Mouse (Mus musculus) ovary, postnatal 14 days (tissue): ENCODE results near the gene Tmem121b.

ENCODE experiments used
- DNase-seq: peaks from one replicate; pipeline ENCODE4 v3.0.0; 2022; ENCODE audit warnings: low spot score

Gene Tmem121b

DNA sequence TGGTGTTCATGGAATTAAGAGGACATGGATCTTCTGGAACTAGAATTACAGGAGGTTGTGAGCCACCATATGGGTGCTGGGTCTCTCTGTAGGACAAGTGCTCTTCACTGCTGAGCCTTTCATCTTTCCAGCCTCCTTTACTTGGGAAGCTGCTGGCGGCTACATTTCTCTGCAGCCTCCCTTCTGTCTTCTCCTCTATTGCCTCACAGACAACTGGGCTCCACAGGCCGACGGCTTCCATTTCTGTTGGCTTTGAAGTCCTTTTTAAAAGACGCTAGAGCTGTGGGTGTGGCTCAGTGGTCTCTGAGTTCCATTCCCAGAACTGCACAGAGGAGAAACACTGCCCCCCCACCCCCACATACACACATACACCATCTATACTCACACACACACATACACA lies 28.2 kb downstream of the Tmem121b start:
- no peak for DNase-seq

DNA sequence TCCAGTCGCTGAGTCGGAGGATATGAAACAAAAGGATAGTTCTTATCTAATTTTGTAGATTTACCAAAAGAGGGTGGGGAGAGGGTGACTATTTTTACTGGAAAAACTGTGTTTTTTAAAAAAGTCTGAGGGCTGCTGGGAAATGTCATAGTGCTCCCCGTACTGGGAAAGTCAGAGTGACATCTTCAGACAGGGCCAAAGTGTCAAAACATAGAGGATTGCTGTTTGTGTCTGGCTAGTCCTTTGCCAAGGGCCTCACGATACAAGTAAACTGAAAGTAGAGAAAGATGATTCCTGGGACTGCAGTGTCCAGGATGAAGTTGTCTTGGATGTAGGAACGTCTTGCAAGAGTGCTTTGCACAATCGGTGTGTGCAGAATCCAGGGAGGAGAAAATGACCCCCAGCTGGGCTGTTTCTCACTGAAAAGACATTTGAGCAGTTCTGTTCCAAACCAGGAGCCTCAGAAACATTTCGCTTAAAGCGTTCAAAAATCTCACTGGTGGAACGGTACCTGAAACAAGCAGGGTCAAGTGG lies 29.1 kb downstream of the Tmem121b start:
- no peak for DNase-seq

DNA sequence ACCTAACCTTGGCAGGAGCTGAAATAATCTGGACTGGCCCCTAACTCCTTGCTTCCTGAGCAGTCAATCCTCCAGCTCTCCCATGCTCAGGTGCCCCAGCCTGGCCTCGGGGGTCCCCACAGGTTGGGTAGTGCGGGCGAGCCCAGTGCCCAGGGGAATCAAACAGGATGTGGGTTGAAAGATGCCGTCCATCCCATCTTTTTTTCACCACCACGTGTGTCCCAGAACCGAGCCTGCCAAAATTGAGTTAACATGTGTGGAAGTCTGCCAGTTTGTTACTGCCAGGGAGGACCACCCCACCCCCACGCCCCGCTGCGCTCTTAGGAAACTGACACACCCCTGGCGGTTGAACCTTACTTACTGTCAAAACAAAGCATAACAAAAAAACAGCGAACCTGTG lies 29.7 kb downstream of the Tmem121b start:
- no peak for DNase-seq

DNA sequence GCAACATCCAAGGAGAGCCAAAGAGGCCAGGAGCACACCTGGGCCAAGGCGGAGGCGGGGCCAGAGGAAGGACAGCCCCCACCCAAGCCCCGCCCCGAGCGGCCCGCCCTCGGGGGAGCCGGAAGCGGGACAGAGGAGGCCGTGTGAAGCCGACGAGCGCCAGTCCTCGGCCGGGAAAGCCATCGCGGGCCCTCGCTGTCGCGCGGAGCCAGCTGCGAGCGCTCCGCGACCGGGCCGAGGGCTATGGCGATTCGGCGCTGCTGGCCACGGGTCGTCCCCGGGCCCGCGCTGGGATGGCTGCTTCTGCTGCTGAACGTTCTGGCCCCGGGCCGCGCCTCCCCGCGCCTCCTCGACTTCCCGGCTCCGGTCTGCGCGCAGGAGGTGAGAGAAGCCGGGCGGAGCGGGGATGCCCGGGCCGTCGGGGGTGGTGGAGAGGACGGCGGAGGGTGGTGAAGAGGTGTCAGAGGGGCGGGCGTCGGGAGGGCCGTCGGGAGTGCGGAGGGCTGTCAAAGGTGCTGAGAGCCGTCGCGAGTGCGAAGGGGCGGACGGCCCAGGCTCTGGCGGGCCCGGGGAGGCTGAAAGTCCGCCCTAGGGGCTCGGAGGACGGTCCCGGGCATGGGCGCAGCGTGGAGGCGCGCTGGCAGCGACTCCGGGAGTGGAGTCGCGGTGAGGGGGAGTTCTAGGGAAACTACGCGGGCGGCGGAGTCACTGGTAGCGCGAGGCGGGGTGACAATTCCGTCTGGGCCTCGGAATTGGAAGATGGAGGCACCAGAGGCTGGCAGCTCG lies 30.3 kb downstream of the Tmem121b start, which contains the start of gene Il17ra:
Gene Il17ra (plus strand): TSS at position 162 of the 786 bp plus-strand sequence.
- DNase-seq = peak; percentile 69

DNA sequence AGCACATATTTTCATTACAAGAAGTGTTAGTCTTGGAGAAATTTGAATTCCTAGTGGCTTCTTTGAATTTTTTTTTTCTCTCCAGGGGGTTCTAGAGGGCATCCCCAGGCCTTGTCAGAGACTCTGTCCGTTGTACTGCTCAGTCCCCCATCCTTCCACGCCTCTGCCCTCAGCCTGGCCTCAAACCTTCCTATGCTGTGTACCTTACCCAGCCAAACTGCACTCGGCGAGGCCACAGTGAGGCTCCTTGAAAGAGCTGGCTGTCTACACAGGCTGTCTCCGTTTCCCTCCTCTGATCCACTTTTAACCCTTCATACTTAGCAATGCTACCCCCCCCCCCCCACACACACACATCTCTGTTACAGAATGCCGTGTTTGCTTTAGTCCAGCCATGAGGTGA lies 31.4 kb downstream of the Tmem121b start:
- DNase-seq = no peak

DNA sequence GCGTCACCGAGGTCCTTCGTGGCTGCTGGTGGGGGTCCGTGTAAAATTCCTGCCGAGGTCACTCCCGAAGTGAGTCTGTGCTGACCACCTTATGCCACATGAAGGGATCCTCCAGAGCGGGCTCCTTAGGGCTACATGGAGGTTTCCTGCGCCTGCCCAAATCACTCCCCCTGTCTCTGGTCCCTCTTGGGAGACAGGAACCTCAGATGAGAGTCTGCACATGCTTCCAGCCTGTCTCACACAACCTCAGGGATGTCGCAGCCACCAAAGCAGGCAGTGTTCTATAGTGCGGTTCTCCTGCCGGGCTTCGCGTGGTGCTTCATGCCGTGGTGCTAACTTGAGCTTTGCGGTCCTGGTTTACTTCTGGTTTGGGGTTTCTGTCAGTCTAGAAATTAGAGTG lies 32.4 kb downstream of the Tmem121b start:
- DNase-seq = no peak

DNA sequence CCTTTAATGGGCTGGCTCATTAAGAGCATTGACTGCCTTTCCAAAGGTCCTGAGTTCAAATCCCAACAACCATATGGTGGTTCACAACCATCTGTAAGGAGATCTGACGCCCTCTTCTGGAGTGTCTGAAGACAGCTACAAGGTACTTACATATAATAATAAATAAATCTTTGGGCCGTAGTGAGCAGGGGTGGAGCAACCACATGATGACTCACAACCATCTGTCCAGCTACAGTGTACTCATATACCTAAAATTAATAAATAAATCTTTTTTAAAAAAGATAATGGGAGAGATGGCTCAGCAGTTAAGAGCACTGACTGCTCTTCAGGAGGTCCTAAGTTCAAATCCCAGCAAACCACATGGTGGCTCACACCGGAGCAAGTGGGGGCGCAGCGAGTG lies 35.9 kb downstream of the Tmem121b start:
- DNase-seq = no peak

DNA sequence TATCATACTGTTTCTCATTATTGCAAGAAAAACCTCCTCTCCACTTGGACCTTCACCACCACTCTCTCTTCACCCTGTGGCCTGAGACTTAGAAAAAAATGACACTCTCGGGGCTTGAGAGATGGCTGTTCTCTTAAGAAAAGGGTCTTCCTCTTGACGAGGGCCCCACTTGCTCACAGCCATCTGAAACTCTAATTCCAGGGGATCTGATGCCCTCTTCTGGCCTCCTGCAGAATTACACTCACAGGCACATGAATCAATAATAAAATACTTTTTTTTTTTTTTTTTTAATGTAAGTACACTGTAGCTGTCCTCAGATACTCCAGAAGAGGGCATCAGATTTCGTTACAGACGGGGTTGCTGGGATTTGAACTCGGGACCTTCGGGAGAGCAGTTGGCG lies 36.5 kb downstream of the Tmem121b start:
- no peak for DNase-seq

DNA sequence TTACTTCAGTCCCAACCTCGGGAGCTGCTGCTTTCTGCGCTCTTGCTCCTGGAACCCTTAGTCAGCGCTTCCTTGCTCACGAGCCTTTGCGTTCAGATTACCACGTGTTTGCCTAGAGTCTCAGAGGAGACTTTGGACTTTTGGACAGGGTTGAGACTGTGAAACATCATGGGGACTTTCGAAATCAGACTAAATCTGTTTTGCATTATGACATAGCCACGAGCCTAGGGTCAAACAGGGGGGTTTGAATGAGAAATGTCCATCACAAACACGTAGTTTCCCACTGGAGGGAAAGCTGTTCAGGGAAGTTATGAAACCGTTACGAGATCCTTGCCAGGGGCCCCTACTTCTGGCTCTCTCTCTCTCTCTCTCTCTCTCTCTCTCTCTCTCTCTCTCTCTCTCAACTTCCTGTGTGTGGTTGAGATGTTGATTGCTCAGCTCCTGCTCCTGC lies 39.0 kb downstream of the Tmem121b start:
- no peak for DNase-seq

DNA sequence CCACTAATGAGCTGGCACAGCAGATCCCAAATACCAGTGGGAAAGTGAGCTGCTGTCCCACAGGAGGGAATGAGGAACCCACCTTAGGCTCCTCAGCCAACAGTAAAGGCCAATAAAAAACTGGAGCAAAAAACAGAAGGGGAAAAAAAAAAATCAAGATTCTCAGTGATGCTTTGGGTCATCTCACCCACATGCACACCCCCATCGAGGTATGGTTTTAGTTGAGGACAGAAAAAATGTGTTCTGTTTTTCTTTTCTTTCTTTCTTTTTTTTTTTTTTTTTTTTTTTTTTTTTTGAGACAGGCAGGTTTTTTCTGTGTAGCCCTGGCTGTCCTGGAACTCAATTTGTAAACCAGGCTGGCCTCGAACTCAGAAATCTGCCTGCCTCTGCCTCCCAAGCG lies 40.1 kb downstream of the Tmem121b start:
- DNase-seq = no peak

DNA sequence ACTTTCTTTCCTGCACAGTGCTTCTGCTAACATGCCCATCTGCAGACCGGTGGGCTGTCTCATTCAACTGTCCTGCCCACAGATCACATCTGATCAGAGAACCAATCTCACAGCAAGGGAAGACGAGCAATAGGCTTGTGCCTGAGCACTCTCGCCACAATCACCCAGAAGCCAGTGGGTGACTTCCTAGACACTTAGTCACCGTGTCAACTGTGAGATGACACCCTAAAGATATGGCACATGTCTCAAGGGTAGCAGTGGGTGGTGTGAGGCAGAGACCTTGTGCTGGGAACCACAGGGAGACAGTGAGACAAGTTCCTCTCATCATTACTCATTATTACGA lies 40.5 kb downstream of the Tmem121b start:
- DNase-seq = no peak

DNA sequence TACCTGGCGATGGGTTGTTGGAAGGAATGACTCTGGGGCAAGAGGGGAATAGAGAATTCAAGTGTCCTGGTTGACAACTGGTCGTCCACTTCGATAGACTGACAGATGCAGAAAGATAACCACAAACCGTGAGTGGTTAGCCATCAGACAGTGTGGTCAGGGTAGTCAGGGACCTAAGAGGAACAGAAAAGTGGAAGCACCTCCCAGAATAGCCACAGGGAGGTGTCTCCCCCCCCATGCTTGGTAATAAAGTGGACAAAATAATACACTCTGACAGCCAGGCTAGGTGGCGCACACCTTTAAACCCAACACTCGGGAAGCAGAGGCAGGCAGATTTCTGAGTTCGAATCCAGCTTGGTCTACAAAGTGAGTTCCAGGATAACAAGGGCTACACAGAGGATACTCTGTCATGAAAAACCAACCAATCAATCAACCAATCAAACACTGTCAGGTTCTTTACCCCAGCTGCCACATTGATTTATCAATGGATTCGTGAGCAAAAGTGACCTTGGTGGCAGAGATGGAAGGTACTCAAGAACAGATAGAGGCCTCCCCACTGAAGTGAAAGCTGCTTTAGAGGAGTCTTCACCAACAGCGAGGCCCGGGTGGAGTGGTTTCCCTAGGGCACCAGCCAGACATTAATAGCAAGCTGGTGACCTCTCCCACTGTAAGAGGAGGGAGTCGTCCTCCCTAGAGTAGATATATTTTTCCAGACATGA lies 41.1 kb downstream of the Tmem121b start:
- no peak for DNase-seq

DNA sequence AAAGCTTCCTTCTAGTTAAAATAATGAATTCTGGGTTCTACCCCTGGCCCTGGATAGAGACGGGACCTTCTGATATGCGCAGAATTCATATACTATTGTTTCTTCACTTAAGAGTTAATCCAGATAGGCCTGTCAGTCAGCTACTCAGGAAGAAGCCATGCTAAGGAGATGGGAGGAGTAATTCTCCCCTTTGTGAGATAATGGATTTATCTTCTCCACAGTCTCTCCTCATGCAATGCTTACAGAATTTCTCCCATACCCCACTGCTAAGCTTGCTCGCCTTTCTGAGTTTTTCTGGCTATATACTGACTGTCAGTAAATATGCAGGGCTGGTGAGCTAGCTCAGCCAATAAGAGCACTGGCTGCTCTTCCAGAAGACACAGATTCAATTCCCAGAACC lies 43.4 kb downstream of the Tmem121b start:
- DNase-seq = no peak

DNA sequence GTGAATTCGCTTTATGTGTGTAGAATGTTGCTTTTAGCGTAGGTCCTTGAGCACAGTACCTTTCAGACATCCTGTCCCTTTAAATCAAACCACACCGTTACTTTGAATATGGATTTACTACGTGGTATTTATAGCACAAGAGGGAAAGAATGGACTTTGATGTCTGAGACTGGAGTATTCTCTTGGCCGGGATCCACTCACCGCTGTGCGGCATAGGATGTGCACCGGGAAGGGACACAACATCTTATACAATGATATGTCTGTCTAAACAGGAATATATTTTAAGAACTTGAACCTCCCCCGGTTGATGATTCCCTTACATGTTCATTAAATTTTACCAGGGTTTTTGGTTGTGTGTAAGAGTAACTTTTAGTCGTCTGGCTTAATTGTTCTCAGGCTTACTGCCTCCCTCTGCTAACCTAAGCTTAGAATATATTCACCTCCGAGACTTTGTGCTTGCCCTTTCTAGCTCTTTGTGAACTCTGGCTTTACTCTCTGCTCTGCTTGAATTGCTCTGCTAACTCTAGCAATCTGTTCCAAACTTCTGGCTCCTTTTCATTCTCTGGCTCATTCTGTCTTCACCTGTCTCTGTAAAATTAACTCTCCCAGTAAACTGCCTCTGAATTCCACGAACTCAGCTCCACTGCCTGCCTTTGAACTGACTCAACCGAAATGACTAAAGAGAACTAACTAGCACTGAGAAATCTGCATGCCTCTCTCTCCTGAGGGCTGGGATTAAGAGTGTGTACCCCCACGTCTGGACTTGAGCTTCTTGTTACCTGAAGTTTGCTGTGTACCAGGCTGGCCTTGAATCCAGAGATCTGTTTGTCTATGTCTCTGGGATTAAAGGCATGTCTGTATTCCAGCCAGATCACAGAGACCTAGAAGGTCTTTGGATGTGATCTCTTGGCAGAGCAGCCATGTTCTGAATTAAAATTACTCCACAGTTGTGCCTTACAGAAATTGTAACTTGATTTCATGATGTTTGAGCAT lies 49.9 kb downstream of the Tmem121b start:
- no peak for DNase-seq

DNA sequence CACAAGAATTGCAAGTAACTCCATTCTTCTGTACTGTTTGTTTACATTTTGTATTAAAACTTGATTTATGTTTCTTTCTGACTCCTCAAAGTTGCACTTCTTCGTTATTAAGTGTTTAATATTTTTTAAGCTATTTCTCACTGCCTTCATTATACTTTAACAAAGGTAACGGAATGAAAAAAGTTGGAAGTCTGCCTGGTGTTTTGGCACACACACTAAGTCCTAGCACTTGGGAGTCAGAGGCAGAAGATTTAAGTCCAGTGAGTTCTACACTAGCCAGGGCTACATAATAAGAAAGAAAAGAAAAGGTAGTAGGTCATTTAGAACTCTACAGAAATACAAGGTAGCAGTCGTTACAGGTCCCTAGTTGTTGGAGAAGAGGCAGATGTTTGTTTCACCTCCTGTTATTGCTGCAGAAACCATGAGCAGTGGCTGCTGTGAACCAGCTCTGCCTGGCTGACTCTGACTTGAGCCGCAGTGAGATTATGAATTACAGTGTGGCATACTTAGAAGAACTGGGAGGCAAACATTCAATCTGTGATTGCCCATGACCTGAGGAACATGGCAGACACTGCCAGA lies 51.3 kb downstream of the Tmem121b start:
- no peak for DNase-seq
